Mouse (Mus musculus) MEL (cell line): ENCODE measurements around the gene Cactin. TPM values are rescaled to one million over a fixed set of nuclear protein-coding genes. Genes with fewer than 3 reads are reported as not detected.

Source experiments
- DNase-seq: peaks from one replicate; pipeline ENCODE4 v3.0.0; 2011; ENCODE audit warnings: low read depth, low spot score
- H3K27ac ChIP-seq: 2 replicates; pipeline ENCODE4 v1.5.1; 2012; ENCODE audit warnings: low read depth, mild to moderate bottlenecking, control low read depth, low read length, moderate library complexity; ENCODE audit not compliant: control insufficient read depth
- H3K27me3 ChIP-seq, 2 experiments: fragments of 150-350 bp in 1 of 2; sonication (generic) in 1 of 2; 2 replicates each; pipeline ENCODE4 v1.6.1; 2012; ENCODE audit warnings: low read length in 2 of 2, mild to moderate bottlenecking in 2 of 2, improper control_type of control experiment in 1 of 2, moderate library complexity in 1 of 2; ENCODE audit not compliant: insufficient read depth in 2 of 2, control insufficient read depth in 1 of 2
- H3K36me3 ChIP-seq, 2 experiments: 2 replicates each; pipeline ENCODE4 v1.6.1; 2012 to 2014; ENCODE audit warnings: low read length in 2 of 2, improper control_type of control experiment in 1 of 2, inconsistent platforms in 1 of 2, mild to moderate bottlenecking in 1 of 2; ENCODE audit not compliant: insufficient read depth in 2 of 2, control insufficient read depth in 1 of 2
- H3K4me1 ChIP-seq, 2 experiments: fragments of 150-350 bp in 1 of 2; sonication (generic) in 1 of 2; 2 replicates each; pipeline ENCODE4 v1.6.1; 2012; ENCODE audit warnings: low read length in 2 of 2, improper control_type of control experiment in 1 of 2, mild to moderate bottlenecking in 1 of 2; ENCODE audit not compliant: insufficient read depth in 2 of 2, control insufficient read depth in 1 of 2
- H3K4me3 ChIP-seq, 2 experiments: fragments of 150-350 bp in 1 of 2; sonication (generic) in 1 of 2; 2 replicates each; pipeline ENCODE4 v1.5.1; 2012; ENCODE audit warnings: low read depth in 2 of 2, low read length in 2 of 2, mild to moderate bottlenecking in 2 of 2, moderate library complexity in 2 of 2, control low read depth in 1 of 2, improper control_type of control experiment in 1 of 2; ENCODE audit not compliant: control insufficient read depth in 1 of 2, insufficient read depth in 1 of 2
- H3K79me2 ChIP-seq: 2 replicates; pipeline ENCODE4 v1.6.1; 2012; ENCODE audit warnings: mild to moderate bottlenecking, low read length, moderate library complexity; ENCODE audit not compliant: control insufficient read depth, poor library complexity, insufficient read depth
- H3K9ac ChIP-seq: 2 replicates; pipeline ENCODE4 v1.6.1; 2012; ENCODE audit warnings: low read depth, mild to moderate bottlenecking, control low read depth, low read length, moderate library complexity; ENCODE audit not compliant: control insufficient read depth, poor library complexity, severe bottlenecking
- H3K9me3 ChIP-seq: fragments of 150-350 bp; sonication (generic); replicated peaks from 2 replicates; pipeline ENCODE4 v1.6.1; 2012; ENCODE audit warnings: mild to moderate bottlenecking, low read length, improper control_type of control experiment, moderate library complexity; ENCODE audit not compliant: insufficient read depth
- CTCF ChIP-seq, 3 experiments: IDR thresholded peaks in 2 of 3; conservative IDR thresholded peaks in 1 of 3; 2 replicates each; pipeline ENCODE4 v1.5.1; 2011 to 2012; ENCODE audit warnings: low read length in 3 of 3, low read depth in 2 of 3, mild to moderate bottlenecking in 2 of 3, improper control_type of control experiment in 1 of 3, inconsistent platforms in 1 of 3, mixed read lengths in 1 of 3, moderate library complexity in 1 of 3; ENCODE audit not compliant: control insufficient read depth in 1 of 3, insufficient read depth in 1 of 3, poor library complexity in 1 of 3, severe bottlenecking in 1 of 3
- HCFC1 ChIP-seq: IDR thresholded peaks from 2 replicates; pipeline ENCODE4 v1.6.1; 2012; ENCODE audit warnings: low read depth, mild to moderate bottlenecking, inconsistent platforms, low read length, improper control_type of control experiment, moderate library complexity
- MAX ChIP-seq: IDR thresholded peaks from 2 replicates; pipeline ENCODE4 v1.6.1; 2011; ENCODE audit warnings: low read length, improper control_type of control experiment
- POLR2AphosphoS2 ChIP-seq: IDR thresholded peaks from 2 replicates; pipeline ENCODE4 v1.6.1; 2011; ENCODE audit warnings: low read length, improper control_type of control experiment
- SIN3A ChIP-seq: IDR thresholded peaks from 2 replicates; pipeline ENCODE4 v1.6.1; 2012; ENCODE audit warnings: low read length, improper control_type of control experiment, inconsistent platforms
- TBP ChIP-seq: IDR thresholded peaks from 2 replicates; pipeline ENCODE4 v1.8.0; 2011; ENCODE audit warnings: low read depth, low read length, improper control_type of control experiment
- TCF12 ChIP-seq: IDR thresholded peaks from 2 replicates; pipeline ENCODE4 v1.6.1; 2014; ENCODE audit warnings: low read depth, mild to moderate bottlenecking, inconsistent platforms, low read length, improper control_type of control experiment, moderate library complexity
- USF1 ChIP-seq: IDR thresholded peaks from 2 replicates; pipeline ENCODE4 v1.6.1; 2014; ENCODE audit warnings: low read depth, mild to moderate bottlenecking, inconsistent platforms, low read length, improper control_type of control experiment, moderate library complexity
- ZNF384 ChIP-seq: IDR thresholded peaks from 2 replicates; pipeline ENCODE4 v1.6.1; 2012; ENCODE audit warnings: low read depth, mild to moderate bottlenecking, inconsistent platforms, low read length, improper control_type of control experiment
- polyA plus RNA-seq, 2 experiments: library from polyadenylated mRNA; stranded (reverse) in 1 of 2; unstranded in 1 of 2; fragments of >175 nt in 1 of 2; fragments of >200 nt in 1 of 2; gene quantifications; 2 replicates each; pipeline versions ENCODE4 v1.2.1 to v1.2.4; 2012; ENCODE audit warnings: low replicate concordance in 2 of 2, low read depth in 1 of 2; ENCODE audit not compliant: insufficient read length in 2 of 2, insufficient read depth in 1 of 2, missing spikeins in 1 of 2
- total RNA-seq: library from RNA; depleted of rRNA; stranded (reverse); fragments of 300-350 nt; gene quantifications from 2 replicates; pipeline ENCODE4 v1.2.3, GENCODE M21; 2012

The Cactin gene
- total and polyA plus RNA-seq, 3 experiments = 47.6 to 66.8 TPM; not detected in 1

GRCm38 (mm10) chr10:81358841-81359240, 37.9 kb downstream of the Cactin start:
- Histone ChIP-seq H3K27me3 (no peaks in the 10 kb centered on the region), H3K27ac (peak overlapping the region; percentile 8), H3K9ac (peak overlapping the region; percentile 71), H3K9me3 (no peaks in the 10 kb centered on the region), H3K79me2 (peaks cover 27% of the 10 kb centered on the region), H3K4me3 (peak overlapping the region; percentile 49 to 57), H3K36me3 (peaks cover 0 to 17% of the 10 kb centered on the region in 2 experiments; a peak in 3 of 4 replicates), H3K4me1 (peaks cover 0 to 27% of the 10 kb centered on the region in 2 experiments; a peak in 3 of 4 replicates)
- DNase-seq = peak; percentile 65
- TF ChIP-seq POLR2AphosphoS2 (no peak), TBP (peak; percentile 62; the same call in 1 of the 2 replicates), SIN3A (peak; percentile 40; the same call in 1 of the 2 replicates), ZNF384 (no peak)

GRCm38 (mm10) chr10:81360721-81361120, 39.8 kb downstream of the Cactin start:
- H3K4me3 ChIP-seq = no peak overlapping the region
- peaks cover 0 to 11% of the 10 kb centered on the region in 2 experiments; a peak in 3 of 4 replicates for H3K36me3 ChIP-seq
- no peak for DNase-seq
- TF ChIP-seq CTCF (IDR thresholded peaks at IDR 0.05 in 2 of 3, conservative IDR thresholded peaks at IDR 0.05 in 1 of 3; ENCODE audit: control insufficient read depth in 1 of 3, insufficient read depth in 1 of 3, low read depth in 2 of 3, low read length in 3 of 3, poor library complexity in 1 of 3, severe bottlenecking in 1 of 3) (no peak), USF1 (0 out of 2 replicates have a peak, but pooled peaks have one; percentile 10)
- no peak overlapping the region for H3K9ac ChIP-seq
- peaks cover 0 to 23% of the 10 kb centered on the region in 2 experiments; a peak in 3 of 4 replicates for H3K4me1 ChIP-seq
- H3K79me2 ChIP-seq = peaks cover 27% of the 10 kb centered on the region
- no peak overlapping the region for H3K27ac ChIP-seq
- H3K27me3 ChIP-seq = no peaks in the 10 kb centered on the region
- H3K9me3 ChIP-seq = no peaks in the 10 kb centered on the region

- TF ChIP-seq MAX = no peak
- no peak for TF ChIP-seq TCF12
- 0 out of 2 replicates have a peak, but pooled peaks have one; percentile 22 for TF ChIP-seq SIN3A
- TF ChIP-seq HCFC1 = 0 out of 2 replicates have a peak, but pooled peaks have one; percentile 38
- TF ChIP-seq, all 39 proteins: peak for 2
- H3K27me3 ChIP-seq = no peaks in the 10 kb centered on the region
- H3K27ac ChIP-seq = no peak overlapping the region
- H3K4me1 ChIP-seq = peaks cover 0 to 15% of the 10 kb centered on the region in 2 experiments; a peak in 2 of 4 replicates
- peak; percentile 52 for DNase-seq
- peaks cover 24% of the 10 kb centered on the region for H3K79me2 ChIP-seq
- H3K4me3 ChIP-seq = no peak overlapping the region
- H3K36me3 ChIP-seq = peaks cover 0 to 6% of the 10 kb centered on the region in 2 experiments; a peak in 2 of 4 replicates
- H3K9me3 ChIP-seq = no peaks in the 10 kb centered on the region
- H3K9ac ChIP-seq = no peak overlapping the region
Observed at GRCm38 (mm10) chr10:81362336-81362949, 41.5 kb downstream of the Cactin start.
